Mouse (Mus musculus) MEL (cell line): ENCODE data around the gene Dtnb. TPM values are rescaled to one million over a fixed set of nuclear protein-coding genes. Genes with fewer than 3 reads are reported as not detected.

ENCODE experiments used
- DNase-seq: peaks from one replicate; pipeline ENCODE4 v3.0.0; 2011; ENCODE audit warnings: low read depth, low spot score
- H3K27ac ChIP-seq: 2 replicates; pipeline ENCODE4 v1.5.1; 2012; ENCODE audit warnings: low read depth, mild to moderate bottlenecking, control low read depth, low read length, moderate library complexity; ENCODE audit not compliant: control insufficient read depth
- H3K27me3 ChIP-seq, 2 experiments: fragments of 150-350 bp in 1 of 2; sonication (generic) in 1 of 2; 2 replicates each; pipeline ENCODE4 v1.6.1; 2012; ENCODE audit warnings: low read length in 2 of 2, mild to moderate bottlenecking in 2 of 2, improper control_type of control experiment in 1 of 2, moderate library complexity in 1 of 2; ENCODE audit not compliant: insufficient read depth in 2 of 2, control insufficient read depth in 1 of 2
- H3K36me3 ChIP-seq, 2 experiments: 2 replicates each; pipeline ENCODE4 v1.6.1; 2012 to 2014; ENCODE audit warnings: low read length in 2 of 2, improper control_type of control experiment in 1 of 2, inconsistent platforms in 1 of 2, mild to moderate bottlenecking in 1 of 2; ENCODE audit not compliant: insufficient read depth in 2 of 2, control insufficient read depth in 1 of 2
- H3K4me1 ChIP-seq, 2 experiments: fragments of 150-350 bp in 1 of 2; sonication (generic) in 1 of 2; 2 replicates each; pipeline ENCODE4 v1.6.1; 2012; ENCODE audit warnings: low read length in 2 of 2, improper control_type of control experiment in 1 of 2, mild to moderate bottlenecking in 1 of 2; ENCODE audit not compliant: insufficient read depth in 2 of 2, control insufficient read depth in 1 of 2
- H3K4me3 ChIP-seq, 2 experiments: fragments of 150-350 bp in 1 of 2; sonication (generic) in 1 of 2; 2 replicates each; pipeline ENCODE4 v1.5.1; 2012; ENCODE audit warnings: low read depth in 2 of 2, low read length in 2 of 2, mild to moderate bottlenecking in 2 of 2, moderate library complexity in 2 of 2, control low read depth in 1 of 2, improper control_type of control experiment in 1 of 2; ENCODE audit not compliant: control insufficient read depth in 1 of 2, insufficient read depth in 1 of 2
- H3K79me2 ChIP-seq: 2 replicates; pipeline ENCODE4 v1.6.1; 2012; ENCODE audit warnings: mild to moderate bottlenecking, low read length, moderate library complexity; ENCODE audit not compliant: control insufficient read depth, poor library complexity, insufficient read depth
- H3K9ac ChIP-seq: 2 replicates; pipeline ENCODE4 v1.6.1; 2012; ENCODE audit warnings: low read depth, mild to moderate bottlenecking, control low read depth, low read length, moderate library complexity; ENCODE audit not compliant: control insufficient read depth, poor library complexity, severe bottlenecking
- H3K9me3 ChIP-seq: fragments of 150-350 bp; sonication (generic); replicated peaks from 2 replicates; pipeline ENCODE4 v1.6.1; 2012; ENCODE audit warnings: mild to moderate bottlenecking, low read length, improper control_type of control experiment, moderate library complexity; ENCODE audit not compliant: insufficient read depth
- CTCF ChIP-seq, 3 experiments: IDR thresholded peaks in 2 of 3; conservative IDR thresholded peaks in 1 of 3; 2 replicates each; pipeline ENCODE4 v1.5.1; 2011 to 2012; ENCODE audit warnings: low read length in 3 of 3, low read depth in 2 of 3, mild to moderate bottlenecking in 2 of 3, improper control_type of control experiment in 1 of 3, inconsistent platforms in 1 of 3, mixed read lengths in 1 of 3, moderate library complexity in 1 of 3; ENCODE audit not compliant: control insufficient read depth in 1 of 3, insufficient read depth in 1 of 3, poor library complexity in 1 of 3, severe bottlenecking in 1 of 3
- E2F4 ChIP-seq: IDR thresholded peaks from 2 replicates; pipeline ENCODE4 v1.6.1; 2011; ENCODE audit warnings: low read depth, low read length, improper control_type of control experiment, borderline replicate concordance
- EP300 ChIP-seq, 2 experiments: IDR thresholded peaks; 2 replicates each; pipeline ENCODE4 v1.6.1; 2011; ENCODE audit warnings: improper control_type of control experiment in 2 of 2, low read length in 2 of 2, low read depth in 1 of 2, mild to moderate bottlenecking in 1 of 2
- GABPA ChIP-seq: IDR thresholded peaks from 2 replicates; pipeline ENCODE4 v1.6.1; 2012; ENCODE audit warnings: low read depth, mild to moderate bottlenecking, inconsistent platforms, low read length, improper control_type of control experiment, moderate library complexity
- HCFC1 ChIP-seq: IDR thresholded peaks from 2 replicates; pipeline ENCODE4 v1.6.1; 2012; ENCODE audit warnings: low read depth, mild to moderate bottlenecking, inconsistent platforms, low read length, improper control_type of control experiment, moderate library complexity
- MEF2A ChIP-seq: IDR thresholded peaks from 2 replicates; pipeline ENCODE4 v1.6.1; 2014; ENCODE audit warnings: low read depth, mild to moderate bottlenecking, inconsistent platforms, low read length, improper control_type of control experiment; ENCODE audit not compliant: poor library complexity, insufficient replicate concordance, severe bottlenecking; ENCODE audit errors: extremely low read depth
- MYB ChIP-seq: IDR thresholded peaks from 2 replicates; pipeline ENCODE4 v1.6.1; 2011; ENCODE audit warnings: mild to moderate bottlenecking, low read depth, low read length, improper control_type of control experiment
- NELFE ChIP-seq: IDR thresholded peaks from 2 replicates; pipeline ENCODE4 v1.6.1; 2011; ENCODE audit warnings: low read depth, low read length, improper control_type of control experiment
- RAD21 ChIP-seq: IDR thresholded peaks from 2 replicates; pipeline ENCODE4 v1.6.1; 2011; ENCODE audit warnings: mild to moderate bottlenecking, low read depth, low read length, improper control_type of control experiment
- RCOR1 ChIP-seq: IDR thresholded peaks from 2 replicates; pipeline ENCODE4 v1.6.1; 2012; ENCODE audit warnings: low read depth, mild to moderate bottlenecking, inconsistent platforms, low read length, improper control_type of control experiment
- SMC3 ChIP-seq: IDR thresholded peaks from 2 replicates; pipeline ENCODE4 v1.6.1; 2011; ENCODE audit warnings: low read depth, low read length, improper control_type of control experiment
- TAL1 ChIP-seq: IDR thresholded peaks from 2 replicates; pipeline ENCODE4 v1.6.1; 2012; ENCODE audit warnings: mild to moderate bottlenecking, inconsistent platforms, low read length, moderate library complexity, mixed read lengths
- USF1 ChIP-seq: IDR thresholded peaks from 2 replicates; pipeline ENCODE4 v1.6.1; 2014; ENCODE audit warnings: low read depth, mild to moderate bottlenecking, inconsistent platforms, low read length, improper control_type of control experiment, moderate library complexity
- USF2 ChIP-seq, 2 experiments: IDR thresholded peaks; 2 replicates each; pipeline ENCODE4 v1.6.1; 2011 to 2012; ENCODE audit warnings: improper control_type of control experiment in 2 of 2, low read length in 2 of 2, borderline replicate concordance in 1 of 2, inconsistent platforms in 1 of 2, low read depth in 1 of 2, mild to moderate bottlenecking in 1 of 2; ENCODE audit not compliant: insufficient read depth in 1 of 2
- ZNF384 ChIP-seq: IDR thresholded peaks from 2 replicates; pipeline ENCODE4 v1.6.1; 2012; ENCODE audit warnings: low read depth, mild to moderate bottlenecking, inconsistent platforms, low read length, improper control_type of control experiment
- polyA plus RNA-seq, 2 experiments: library from polyadenylated mRNA; stranded (reverse) in 1 of 2; unstranded in 1 of 2; fragments of >175 nt in 1 of 2; fragments of >200 nt in 1 of 2; gene quantifications; 2 replicates each; pipeline versions ENCODE4 v1.2.1 to v1.2.4; 2012; ENCODE audit warnings: low replicate concordance in 2 of 2, low read depth in 1 of 2; ENCODE audit not compliant: insufficient read length in 2 of 2, insufficient read depth in 1 of 2, missing spikeins in 1 of 2
- total RNA-seq: library from RNA; depleted of rRNA; stranded (reverse); fragments of 300-350 nt; gene quantifications from 2 replicates; pipeline ENCODE4 v1.2.3, GENCODE M21; 2012

Dtnb gene
- total and polyA plus RNA-seq, 3 experiments: 18.6 to 24.9 TPM; not detected in 1

DNA sequence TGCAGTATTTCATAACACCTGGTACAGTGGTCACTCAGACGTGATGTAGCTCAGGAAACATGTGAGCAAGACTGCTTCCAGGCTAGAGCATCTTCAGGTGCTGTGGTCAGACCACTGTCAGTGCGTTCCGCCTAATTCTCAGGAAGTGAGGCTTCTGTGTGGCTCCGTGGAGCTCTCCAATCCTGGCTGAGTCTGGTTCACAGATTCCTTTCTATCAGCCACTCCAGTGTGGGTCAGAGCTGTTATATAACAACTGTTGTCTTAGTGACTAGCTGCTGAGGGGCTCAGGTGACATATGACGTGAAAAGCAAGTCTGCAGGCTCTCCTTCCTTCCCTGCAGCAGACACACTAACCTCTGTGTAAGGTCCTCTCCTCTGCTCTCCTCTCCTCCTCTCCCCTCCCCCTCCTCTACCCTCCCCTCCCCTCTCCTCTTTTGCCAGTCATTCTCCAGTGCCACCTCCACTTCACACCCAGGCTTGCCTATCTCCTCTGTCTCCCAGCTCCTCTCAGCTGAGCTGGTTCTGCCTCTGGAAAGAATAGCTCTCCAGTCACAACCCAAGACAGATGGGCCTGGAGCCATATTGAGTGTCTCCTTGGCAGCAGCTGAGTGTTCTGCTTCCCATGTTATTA is 23.5 kb upstream of the Dtnb start:
- Histone ChIP-seq H3K9ac (no peak overlapping the region), H3K9me3 (no peaks in the 10 kb centered on the region), H3K79me2 (no peaks in the 10 kb centered on the region), H3K4me3 (no peak overlapping the region), H3K27me3 (no peaks in the 10 kb centered on the region), H3K4me1 (no peaks in the 10 kb centered on the region), H3K36me3 (no peaks in the 10 kb centered on the region), H3K27ac (no peak overlapping the region)
- TF ChIP-seq RAD21 (no peak), USF1 (no peak), E2F4 (no peak), ZNF384 (no peak), USF2 (IDR thresholded peaks at IDR 0.05; ENCODE audit: borderline replicate concordance in 1 of 2, insufficient read depth in 1 of 2, low read depth in 1 of 2, low read length in 2 of 2) (no peak), HCFC1 (no peak), NELFE (no peak), GABPA (no peak), MYB (no peak), MEF2A (no peak), CTCF (IDR thresholded peaks at IDR 0.05 in 2 of 3, conservative IDR thresholded peaks at IDR 0.05 in 1 of 3; ENCODE audit: control insufficient read depth in 1 of 3, insufficient read depth in 1 of 3, low read depth in 2 of 3, low read length in 3 of 3, poor library complexity in 1 of 3, severe bottlenecking in 1 of 3) (no peak)
- no peak for DNase-seq

DNA sequence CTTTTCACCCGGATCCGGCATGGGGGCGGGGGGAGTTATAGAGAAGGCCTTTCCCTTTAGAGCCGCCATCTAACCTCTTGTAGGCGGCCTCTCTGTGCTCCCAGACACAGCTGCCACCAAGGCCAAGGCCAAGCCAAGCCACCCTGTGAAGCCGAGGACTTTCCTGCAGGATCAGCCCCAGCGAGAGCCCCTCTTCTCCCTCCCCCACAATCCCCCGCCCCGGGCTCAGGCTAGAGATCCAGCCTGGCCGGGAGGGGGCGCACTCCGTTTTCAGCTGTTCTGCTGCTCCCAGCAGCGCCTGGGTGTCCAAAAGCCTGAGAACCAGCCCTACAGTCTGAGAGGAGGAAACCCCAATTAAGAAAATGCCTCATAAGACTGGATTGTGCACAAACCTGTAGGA is 21.9 kb upstream of the Dtnb start:
- no peaks in the 10 kb centered on the region for H3K4me1 ChIP-seq
- no peaks in the 10 kb centered on the region for H3K9me3 ChIP-seq
- H3K9ac ChIP-seq: no peak overlapping the region
- DNase-seq: peak; percentile 27
- no peak overlapping the region for H3K4me3 ChIP-seq
- no peak overlapping the region for H3K27ac ChIP-seq
- no peaks in the 10 kb centered on the region for H3K27me3 ChIP-seq
- no peaks in the 10 kb centered on the region for H3K36me3 ChIP-seq
- TF ChIP-seq TAL1 (no peak), EP300 (IDR thresholded peaks at IDR 0.05; ENCODE audit: low read depth in 1 of 2, low read length in 2 of 2) (no peak), CTCF (IDR thresholded peaks at IDR 0.05 in 2 of 3, conservative IDR thresholded peaks at IDR 0.05 in 1 of 3; ENCODE audit: control insufficient read depth in 1 of 3, insufficient read depth in 1 of 3, low read depth in 2 of 3, low read length in 3 of 3, poor library complexity in 1 of 3, severe bottlenecking in 1 of 3) (peak in 2 of 3 experiments; percentile 53 to 78; a peak in 4 of 6 replicates), SMC3 (peak; percentile 22), GABPA (no peak), HCFC1 (no peak), RCOR1 (no peak)
- no peaks in the 10 kb centered on the region for H3K79me2 ChIP-seq
